Mouse (Mus musculus) kidney, postnatal 10 days (tissue): ENCODE data around the gene Zfp931.
A peak's percentile ranks its signal among the peaks of the same experiment; 100 is the strongest.
"Not testable (repeated sequence)": the region's sequence is repeated elsewhere in the genome, so short reads cannot be mapped to it uniquely, and the experiment has no call there.

ENCODE experiments used
- DNase-seq: peaks from one replicate; pipeline ENCODE4 v3.0.0; 2021; ENCODE audit warnings: mixed read lengths

Zfp931 gene

DNA sequence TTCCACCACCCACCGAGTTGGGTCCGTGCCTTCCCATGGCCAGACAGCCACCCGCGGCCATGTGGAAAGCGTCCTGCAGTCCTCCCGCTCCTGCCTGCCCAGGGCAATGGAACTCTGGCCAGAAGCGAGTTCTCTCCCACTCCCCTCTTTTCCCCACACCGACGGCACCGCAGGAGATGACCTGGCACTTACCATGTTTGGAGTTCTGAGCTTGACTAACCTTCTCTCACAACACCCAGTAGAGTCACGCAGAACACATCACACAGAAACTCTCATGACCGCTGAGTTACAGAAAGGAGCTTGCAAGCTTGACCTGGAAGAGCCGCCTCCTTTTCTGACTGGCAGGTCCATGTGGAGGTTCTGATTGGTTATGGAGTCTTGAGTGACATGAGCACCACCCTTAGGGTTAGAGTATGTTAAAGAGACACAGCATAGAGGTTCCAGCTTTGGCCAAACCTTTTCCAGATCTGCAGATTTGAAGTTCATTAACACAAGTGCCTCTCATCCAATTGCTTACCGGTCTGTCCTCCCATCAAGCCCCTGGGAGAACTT, at the start of gene Zfp931:
TSS of gene Zfp931 (minus strand) at position 311 of the 552 bp plus-strand sequence.
- DNase-seq = not testable (repeated sequence)

DNA sequence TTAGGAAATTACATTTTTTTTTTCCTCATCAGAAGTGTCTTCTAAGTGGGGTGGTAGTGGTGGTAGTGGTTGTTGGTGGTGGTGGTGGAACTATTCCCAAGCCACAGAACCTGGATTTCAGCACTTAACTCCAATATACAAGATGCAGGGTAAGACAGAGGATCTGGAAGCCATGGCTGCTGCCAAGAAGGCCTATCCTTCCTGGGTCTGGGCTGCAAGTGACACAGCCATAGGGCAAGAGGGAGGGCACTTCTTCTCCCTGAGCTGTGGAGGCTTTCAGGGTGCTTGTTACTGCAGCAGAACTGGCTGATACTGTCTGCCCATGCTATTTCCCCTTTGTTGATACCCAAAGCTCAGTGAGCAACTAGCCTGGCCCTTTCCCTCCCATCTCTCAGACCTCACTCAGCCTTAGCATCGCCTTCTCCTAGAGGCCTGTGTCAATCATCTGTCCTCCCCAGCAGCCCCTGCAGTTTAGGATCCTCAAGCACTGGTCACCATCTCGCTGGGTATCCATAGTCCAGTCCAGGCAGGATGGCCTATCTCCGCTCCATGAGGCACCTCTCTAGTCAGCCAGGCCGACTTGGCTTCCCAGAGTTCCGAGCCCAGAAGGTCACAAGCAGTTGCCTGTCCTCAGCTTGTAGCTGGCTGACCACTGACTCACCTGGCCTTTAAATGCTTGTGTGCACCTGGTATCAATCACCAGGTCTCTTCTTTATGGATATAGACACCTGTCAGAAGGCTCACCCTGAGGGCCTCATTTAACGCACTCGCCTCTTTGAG, 48.0 kb upstream of the Zfp931 start:
- DNase-seq = no peak

DNA sequence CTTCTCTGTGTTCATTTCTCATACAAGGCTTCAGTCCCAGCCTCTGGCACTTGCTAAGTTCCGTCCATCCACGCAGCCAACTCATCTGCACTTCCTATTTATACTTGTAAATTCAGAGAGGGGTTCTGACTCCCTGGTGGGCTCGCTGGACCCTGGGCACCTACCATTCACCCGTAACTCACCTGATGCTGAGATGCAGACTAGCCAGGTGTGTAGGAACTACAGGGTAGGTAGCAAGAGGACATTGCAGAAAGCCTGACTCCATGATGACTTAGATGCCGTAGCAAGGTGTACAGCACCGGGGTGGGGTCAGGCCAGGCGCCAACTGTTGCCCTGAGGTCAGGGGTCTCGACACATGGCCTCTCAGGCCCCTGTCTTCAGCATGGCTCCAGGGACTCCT, 47.2 kb upstream of the Zfp931 start:
- no peak for DNase-seq

DNA sequence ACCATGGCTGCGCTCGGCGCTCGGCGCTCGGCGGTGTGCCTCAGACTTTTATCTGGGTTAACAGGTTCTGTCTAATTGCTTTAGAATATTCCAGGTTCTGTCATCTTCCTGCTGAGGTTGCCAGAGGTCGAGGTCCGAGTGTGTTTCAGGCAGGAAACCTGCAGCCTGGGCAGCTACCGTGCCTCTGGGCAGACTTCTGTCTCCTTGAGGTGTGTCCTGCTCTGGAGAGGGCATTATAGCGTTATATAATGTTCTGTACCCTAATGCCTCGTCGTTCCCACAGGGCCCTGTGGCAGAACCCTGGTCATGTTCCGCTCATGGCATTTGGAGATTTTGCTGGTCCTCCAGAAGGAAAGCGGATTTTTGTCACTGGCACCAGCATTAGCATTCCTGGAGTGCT, 45.2 kb upstream of the Zfp931 start:
- no peak for DNase-seq

DNA sequence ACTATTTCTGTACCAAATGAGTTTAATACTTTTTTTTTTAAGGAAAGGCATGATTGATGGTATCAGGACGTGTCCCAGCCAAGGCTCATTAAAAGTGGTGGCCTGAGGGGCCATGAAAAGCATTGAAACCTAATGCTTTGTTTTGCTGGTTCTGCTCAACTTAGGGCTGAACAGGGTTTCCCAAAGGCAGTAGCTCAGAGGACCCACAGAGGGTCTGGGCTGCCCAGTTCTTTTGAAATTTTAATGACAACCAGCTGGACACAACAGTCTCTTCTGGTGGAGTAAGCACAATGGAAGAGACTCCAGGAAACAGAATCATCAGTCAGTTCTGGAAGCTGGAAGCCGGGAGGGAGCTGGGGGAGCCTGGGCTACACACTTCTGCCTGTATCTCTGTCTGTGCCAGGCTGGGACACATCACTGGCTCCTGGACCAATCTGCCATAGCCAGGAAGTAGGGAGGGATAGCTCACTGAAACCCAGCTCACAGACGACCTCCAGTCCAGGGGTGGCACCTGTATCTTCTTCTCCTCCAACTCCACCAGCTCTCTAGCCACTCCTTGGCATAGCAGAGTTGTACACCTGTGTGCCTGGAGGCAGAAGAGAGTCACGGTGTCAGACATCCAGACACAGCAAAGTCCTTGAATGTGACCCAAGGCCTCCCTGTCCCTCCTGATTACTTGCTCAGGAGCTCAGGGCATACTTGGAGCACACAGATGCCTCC, 43.8 kb upstream of the Zfp931 start:
- no peak for DNase-seq

DNA sequence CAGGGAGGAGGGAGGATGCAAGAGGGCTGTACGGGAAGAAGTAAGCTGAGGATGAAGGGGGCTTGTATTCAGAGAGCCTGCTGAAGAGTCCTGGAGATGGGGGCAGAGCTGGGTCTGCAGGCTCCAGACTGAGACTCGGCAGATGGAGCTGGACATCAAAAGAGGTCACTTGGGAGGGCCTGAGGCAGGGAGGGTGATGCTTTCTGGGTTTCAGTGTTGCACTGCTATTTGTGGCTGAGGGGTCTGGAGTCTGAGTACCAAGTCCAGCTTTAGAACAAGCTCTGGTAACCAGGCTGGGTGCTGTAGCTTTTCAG, 43.1 kb upstream of the Zfp931 start:
- no peak for DNase-seq

GRCm38 (mm10) chr2:178120651-178121374, 42.5 kb upstream of the Zfp931 start:
- DNase-seq = no peak

DNA sequence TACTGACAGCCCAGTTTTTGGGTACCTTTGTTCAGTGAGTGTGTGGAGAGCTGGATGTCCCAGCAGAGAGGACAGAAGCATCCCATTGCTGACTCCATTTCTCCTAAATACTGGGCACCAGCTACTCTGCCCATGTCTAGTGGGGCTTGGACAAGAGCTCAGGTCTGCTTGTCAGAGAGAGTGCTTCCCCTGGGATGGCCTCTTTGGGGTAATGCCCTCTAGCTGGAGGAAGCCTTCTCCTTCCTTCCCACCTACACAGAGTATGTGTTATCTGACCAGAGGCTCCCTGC, 42.0 kb upstream of the Zfp931 start:
- DNase-seq = no peak

DNA sequence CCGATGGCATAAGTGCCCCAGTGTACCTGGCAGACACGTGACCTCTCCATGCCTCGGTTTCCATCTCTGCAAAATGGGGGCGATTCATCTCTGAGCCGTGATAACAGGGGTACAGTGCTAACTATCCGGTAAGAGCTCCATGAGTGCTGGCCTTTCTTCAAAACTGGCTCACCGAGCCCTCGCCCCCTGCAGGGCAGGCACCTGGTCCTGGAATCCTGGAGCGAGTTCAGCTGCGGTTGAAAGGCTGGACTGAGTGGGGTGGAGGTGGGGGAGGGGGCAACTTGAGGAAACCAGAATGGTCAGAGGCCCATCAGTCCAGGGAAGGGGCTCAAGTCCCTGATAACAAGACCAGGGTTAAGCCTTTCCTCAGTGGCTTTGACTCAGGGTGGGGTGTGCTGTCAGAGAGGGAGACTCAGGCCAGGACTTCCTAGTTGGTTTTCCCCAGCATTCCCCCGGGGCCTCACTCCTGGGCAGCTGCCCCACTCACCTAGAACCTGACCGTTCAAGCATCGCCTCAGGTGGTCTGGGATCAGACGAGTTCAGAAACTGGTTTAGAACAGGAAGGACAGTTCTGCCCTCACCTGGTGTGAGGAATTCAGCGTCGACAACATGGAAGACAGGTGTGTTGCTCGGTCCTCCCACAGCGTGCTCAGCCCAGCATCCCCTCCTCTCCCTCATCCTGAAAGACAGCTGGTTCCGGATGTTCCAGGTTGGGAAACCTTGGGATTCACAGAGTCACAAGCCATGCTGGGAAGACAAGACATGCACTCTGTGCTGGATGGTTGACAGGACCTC, 41.5 kb upstream of the Zfp931 start:
- no peak for DNase-seq

DNA sequence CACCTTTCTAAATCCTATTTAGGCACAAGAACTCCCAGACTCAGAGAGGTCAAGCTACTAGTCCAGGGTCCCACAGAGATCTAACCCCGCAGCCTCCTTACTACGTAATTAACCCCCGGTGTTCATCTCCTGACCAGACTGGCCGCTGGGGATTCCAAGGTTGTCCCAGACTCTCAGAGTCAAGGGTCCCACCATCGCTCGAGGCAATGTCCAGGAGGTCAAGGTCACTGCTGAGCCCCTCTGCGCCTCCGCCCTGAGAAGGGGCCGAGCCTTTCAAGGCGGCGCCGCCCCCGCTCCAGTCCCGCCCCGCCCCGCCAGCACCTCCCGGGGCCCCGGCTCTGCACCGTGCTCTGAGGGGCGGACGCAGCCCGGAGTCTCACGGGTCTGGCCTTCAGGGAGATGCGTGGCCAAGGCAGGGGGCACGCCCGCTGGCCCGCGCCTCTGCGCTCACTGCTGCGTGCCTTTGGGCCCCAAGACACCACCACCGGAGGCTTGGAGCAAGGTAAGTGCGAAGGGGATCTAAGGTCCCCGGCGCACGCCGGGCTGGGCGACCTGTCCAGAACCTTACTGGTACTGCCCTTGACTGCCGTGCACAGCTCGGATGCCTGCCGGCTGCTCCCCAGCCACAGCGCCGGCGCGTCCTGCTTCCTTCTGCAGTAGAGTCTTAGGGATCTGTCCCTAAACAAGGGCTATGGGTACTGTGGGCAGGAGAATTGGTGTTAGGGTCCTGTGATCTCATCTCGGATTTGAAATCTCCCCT, 40.7 kb upstream of the Zfp931 start, which contains the start of gene Phactr3:
TSS of gene Phactr3 (plus strand) at position 175 of the 760 bp plus-strand sequence.
- DNase-seq = peak; percentile 21

GRCm38 (mm10) chr2:178117946-178118345, 39.7 kb upstream of the Zfp931 start:
- DNase-seq = peak; percentile 74

DNA sequence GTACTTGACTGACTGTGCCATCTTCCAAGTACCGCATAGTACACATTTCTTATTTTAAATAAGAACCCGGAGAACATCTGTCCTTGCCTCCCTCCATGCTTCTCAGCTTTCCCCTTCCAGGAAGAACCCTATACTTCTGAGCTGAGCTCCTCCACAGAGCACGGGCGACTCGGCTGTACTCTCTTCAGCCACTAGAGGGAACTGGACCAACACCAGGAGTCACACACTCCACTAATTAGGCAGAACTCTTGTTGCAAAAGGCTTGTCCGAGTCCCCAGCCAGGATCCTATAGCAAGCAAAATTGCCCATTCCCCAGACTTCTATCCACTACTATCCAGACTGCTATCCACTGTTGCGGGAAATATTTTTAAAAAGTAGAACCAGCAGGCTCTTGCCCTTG, 23.7 kb upstream of the Zfp931 start:
- DNase-seq = peak; percentile 70

DNA sequence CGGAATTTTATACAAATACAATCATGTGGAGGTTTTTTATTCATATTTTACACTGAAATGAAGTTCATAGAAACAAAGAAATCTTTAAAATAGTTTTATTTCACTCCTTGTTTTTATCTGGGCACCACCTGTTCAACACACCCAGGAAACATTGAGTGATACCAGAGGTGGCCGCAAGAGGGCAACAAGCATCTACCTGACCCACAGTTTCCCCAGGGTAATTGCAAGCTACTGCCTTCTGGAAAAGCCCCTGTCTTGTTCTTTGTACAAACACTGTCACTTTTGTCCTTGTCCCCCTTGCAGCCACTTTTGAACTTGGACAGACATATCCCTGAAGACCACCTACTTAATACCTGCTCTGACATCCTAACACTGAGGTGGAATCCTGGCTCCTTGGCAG, 19.7 kb upstream of the Zfp931 start:
- DNase-seq = peak; percentile 61

GRCm38 (mm10) chr2:178089586-178089985, 11.3 kb upstream of the Zfp931 start:
- no peak for DNase-seq

GRCm38 (mm10) chr2:178058195-178058594, 20.1 kb downstream of the Zfp931 start:
- peak; percentile 73 for DNase-seq

DNA sequence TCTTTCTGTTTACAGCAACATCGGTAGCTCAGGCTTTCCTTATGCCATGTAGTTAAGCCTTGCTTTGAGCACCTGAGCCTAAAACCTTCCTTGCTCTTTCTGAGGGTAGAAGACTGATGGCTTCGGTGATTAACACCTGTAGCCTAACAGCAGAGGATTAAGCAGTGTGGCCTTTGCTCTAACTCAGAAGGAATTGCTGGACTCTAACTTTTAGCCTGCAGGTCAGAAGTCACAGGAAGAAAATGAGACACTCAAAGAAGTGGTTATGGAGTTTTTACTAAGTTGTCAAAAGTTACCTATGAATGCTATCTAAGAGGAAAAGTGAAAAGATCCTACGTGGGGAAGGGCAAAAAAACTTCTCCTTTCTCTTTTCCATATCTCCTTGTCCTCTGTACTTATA, 50.7 kb downstream of the Zfp931 start:
- DNase-seq = not testable (repeated sequence)

GRCm38 (mm10) chr2:178023861-178024260, 54.4 kb downstream of the Zfp931 start:
- DNase-seq = not testable (repeated sequence)

GRCm38 (mm10) chr2:178023011-178023611, 55.2 kb downstream of the Zfp931 start, which contains the start of gene Zfp971:
Zfp971 (plus strand) TSS chr2:178023284.
- DNase-seq = peak; percentile 49

GRCm38 (mm10) chr2:178020773-178021172, 57.5 kb downstream of the Zfp931 start:
- DNase-seq = not testable (repeated sequence)

DNA sequence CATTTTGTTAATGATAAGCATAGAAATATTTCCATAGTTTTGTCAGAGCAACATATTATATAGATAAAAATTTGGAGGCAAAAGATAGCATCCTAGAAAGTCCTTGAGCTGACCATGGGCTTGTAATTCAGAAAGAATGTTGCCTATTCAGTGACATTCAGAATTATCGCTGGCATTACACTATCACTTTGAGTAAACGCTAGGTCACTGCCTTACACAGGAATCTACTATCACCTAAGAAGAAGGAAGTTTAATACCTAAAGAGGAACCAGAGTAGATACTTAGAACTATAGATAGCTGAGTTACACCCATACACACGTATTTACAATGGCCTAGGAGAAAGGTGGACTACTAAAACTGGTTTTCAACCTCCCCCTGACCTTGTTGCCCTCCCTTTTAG, 58.8 kb downstream of the Zfp931 start:
- DNase-seq = not testable (repeated sequence)
